Mouse (Mus musculus): ENCODE results near the gene Fam172a. TPM values are rescaled to one million over a fixed set of nuclear protein-coding genes. Genes with fewer than 3 reads are reported as not detected.
A peak's percentile ranks its signal among the peaks of the same experiment; 100 is the strongest.
"Not testable (repeated sequence)": the region's sequence is repeated elsewhere in the genome, so short reads cannot be mapped to it uniquely, and the experiment has no call there.

Fam172a gene
- total RNA-seq (2014; rRNA removed) (21.3 and 22.1 TPM in 2 replicates), polyA plus RNA-seq (2015; fragmentation: Nextera tagmentation; extraction: Ambion mirVana) (37.6 and 38.5 TPM in 2 replicates)

DNA sequence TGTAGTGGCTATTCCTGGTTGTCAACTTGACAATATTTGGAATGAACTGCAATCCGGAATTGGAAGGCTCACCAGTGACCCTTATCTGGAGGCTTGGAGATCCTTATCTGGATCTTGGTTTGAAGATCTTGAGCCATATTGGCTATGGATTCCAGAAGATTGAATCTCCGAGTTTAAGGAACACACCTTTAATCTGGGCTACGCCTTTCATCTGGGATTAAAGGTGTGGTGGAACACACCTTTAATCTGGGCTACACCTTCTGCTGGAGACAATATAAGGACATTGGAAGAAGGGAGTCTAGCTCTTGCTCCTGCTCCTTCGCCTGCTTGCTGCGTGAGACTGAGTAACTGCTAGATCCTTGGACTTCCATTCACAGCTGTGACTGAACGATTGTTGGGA, at the start of gene Fam172a:
Fam172a (plus strand) TSS at position 301 of the 400 bp plus-strand sequence.
- ATAC-seq; H3K4me2 ChIP-seq (ENCODE audit: low read depth, low read length); H3K9me3 ChIP-seq (ENCODE audit: low read length); H3K4me1 ChIP-seq (ENCODE audit: insufficient read depth, low read length); H3K4me3 ChIP-seq (ENCODE audit: low read length); DNase-seq (ENCODE audit: low spot score); H3K27ac ChIP-seq; H3K27me3 ChIP-seq (ENCODE audit: insufficient read depth, low read length); H3K36me3 ChIP-seq (ENCODE audit: insufficient read depth, low read length); H3K9ac ChIP-seq (replicated peaks; ENCODE audit: low read length): not testable (repeated sequence)
- no CpG with 5 or more reads among the region's 6 CpGs for whole genome bisulfite sequencing

GRCm38 (mm10) chr13:77688651-77689050, 13.2 kb upstream of the Fam172a start:
- no peak overlapping the region for H3K9ac ChIP-seq (replicated peaks; ENCODE audit: low read length)
- H3K36me3 ChIP-seq (ENCODE audit: insufficient read depth, low read length): no peaks in the 10 kb centered on the region
- no peak for DNase-seq (ENCODE audit: low spot score)
- ATAC-seq: no peak
- WGBS: 32% methylated on average over 2 of the region's 2 CpGs
- no peak overlapping the region for H3K27ac ChIP-seq
- H3K4me3 ChIP-seq (ENCODE audit: low read length): no peak overlapping the region
- H3K27me3 ChIP-seq (ENCODE audit: insufficient read depth, low read length): no peaks in the 10 kb centered on the region
- no peaks in the 10 kb centered on the region for H3K4me1 ChIP-seq (ENCODE audit: insufficient read depth, low read length)
- H3K4me2 ChIP-seq (ENCODE audit: low read depth, low read length): no peak overlapping the region
- no peaks in the 10 kb centered on the region for H3K9me3 ChIP-seq (ENCODE audit: low read length)
- no peak for TF ChIP-seq CTCF (IDR thresholded peaks at IDR 0.05; ENCODE audit: low read depth)

DNA sequence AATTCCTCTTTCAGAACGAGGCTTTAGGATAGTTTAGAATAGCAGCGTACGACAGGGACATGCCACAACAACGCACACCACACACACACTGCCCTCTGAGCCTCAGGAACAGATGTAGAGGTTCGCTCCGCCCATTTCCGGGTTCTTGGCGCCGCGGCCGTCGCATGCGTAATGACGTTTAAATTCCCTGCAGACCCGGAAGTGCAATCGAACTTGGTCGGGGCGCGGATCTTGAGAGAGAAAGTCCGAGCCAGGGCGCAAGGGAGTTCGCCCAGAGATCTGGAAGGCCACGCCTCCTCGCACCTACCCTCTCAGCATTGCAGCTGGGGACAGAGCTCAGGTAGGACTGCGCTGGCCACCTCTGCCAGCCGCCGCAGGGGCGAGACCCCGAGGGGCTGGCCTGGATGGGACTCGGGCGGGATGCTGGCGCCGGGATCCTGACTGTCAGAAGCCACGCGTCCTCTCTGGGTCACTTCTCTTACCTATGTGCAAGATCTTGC, 6.7 kb downstream of the Fam172a start:
- TF ChIP-seq CTCF (IDR thresholded peaks at IDR 0.05; ENCODE audit: low read depth): no peak
- under 1% methylated on average over 34 of the region's 35 CpGs for WGBS
- H3K4me2 ChIP-seq (ENCODE audit: low read depth, low read length): peak overlapping the region; percentile 91
- H3K9me3 ChIP-seq (ENCODE audit: low read length): no peaks in the 10 kb centered on the region
- no peaks in the 10 kb centered on the region for H3K27me3 ChIP-seq (ENCODE audit: insufficient read depth, low read length)
- no peaks in the 10 kb centered on the region for H3K36me3 ChIP-seq (ENCODE audit: insufficient read depth, low read length)
- H3K4me1 ChIP-seq (ENCODE audit: insufficient read depth, low read length): peaks cover 9% of the 10 kb centered on the region; the same call in 1 of the 2 replicates
- ATAC-seq (peak; percentile 99), DNase-seq (ENCODE audit: low spot score) (peak; percentile 97)
- H3K27ac ChIP-seq: no peak overlapping the region
- peak overlapping the region; percentile 61 for H3K9ac ChIP-seq (replicated peaks; ENCODE audit: low read length)
- peak overlapping the region; percentile 70 for H3K4me3 ChIP-seq (ENCODE audit: low read length)

- Histone ChIP-seq H3K27me3 (ENCODE audit: insufficient read depth, low read length) (no peaks in the 10 kb centered on the region), H3K9ac (replicated peaks; ENCODE audit: low read length) (no peak overlapping the region), H3K9me3 (ENCODE audit: low read length) (no peaks in the 10 kb centered on the region), H3K4me1 (ENCODE audit: insufficient read depth, low read length) (no peaks in the 10 kb centered on the region), H3K4me3 (ENCODE audit: low read length) (no peak overlapping the region), H3K27ac (no peak overlapping the region), H3K4me2 (ENCODE audit: low read depth, low read length) (no peak overlapping the region), H3K36me3 (ENCODE audit: insufficient read depth, low read length) (no peaks in the 10 kb centered on the region)
- 86% methylated on average over 2 of the region's 2 CpGs for WGBS
- DNase-seq (ENCODE audit: low spot score): no peak
- ATAC-seq: no peak
- no peak for TF ChIP-seq CTCF (IDR thresholded peaks at IDR 0.05; ENCODE audit: low read depth)
Observed at GRCm38 (mm10) chr13:77717499-77717898, 15.7 kb downstream of the Fam172a start.

- Histone ChIP-seq H3K27ac (no peak overlapping the region), H3K27me3 (ENCODE audit: insufficient read depth, low read length) (no peaks in the 10 kb centered on the region), H3K36me3 (ENCODE audit: insufficient read depth, low read length) (no peaks in the 10 kb centered on the region), H3K9ac (replicated peaks; ENCODE audit: low read length) (no peak overlapping the region), H3K9me3 (ENCODE audit: low read length) (no peaks in the 10 kb centered on the region), H3K4me1 (ENCODE audit: insufficient read depth, low read length) (no peaks in the 10 kb centered on the region), H3K4me2 (ENCODE audit: low read depth, low read length) (no peak overlapping the region), H3K4me3 (ENCODE audit: low read length) (no peak overlapping the region)
- DNase-seq (ENCODE audit: low spot score): no peak
- ATAC-seq: no peak
- no peak for TF ChIP-seq CTCF (IDR thresholded peaks at IDR 0.05; ENCODE audit: low read depth)
Observed at GRCm38 (mm10) chr13:77742822-77743221, 41.0 kb downstream of the Fam172a start.

DNA sequence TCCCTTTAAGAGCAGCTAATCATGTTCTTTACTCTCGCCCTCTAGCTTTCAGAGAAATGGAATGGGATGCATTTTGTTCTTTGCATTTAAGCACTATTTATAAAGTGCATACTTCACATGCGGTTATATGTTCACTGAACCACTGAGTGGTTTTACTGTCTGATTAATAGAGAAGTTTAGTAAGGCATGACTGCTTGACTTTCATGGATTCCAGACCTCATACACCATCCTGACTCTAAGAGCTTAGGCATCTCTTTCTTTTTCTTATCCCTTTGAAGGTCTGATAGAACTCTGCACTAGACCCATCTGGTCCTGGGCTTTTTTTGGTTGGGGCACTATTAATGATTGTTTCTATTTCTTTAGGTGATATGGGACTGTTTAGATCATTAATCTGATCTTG, 75.8 kb downstream of the Fam172a start:
- ATAC-seq (no peak), DNase-seq (ENCODE audit: low spot score) (no peak)
- no peak for TF ChIP-seq CTCF (IDR thresholded peaks at IDR 0.05; ENCODE audit: low read depth)

DNA sequence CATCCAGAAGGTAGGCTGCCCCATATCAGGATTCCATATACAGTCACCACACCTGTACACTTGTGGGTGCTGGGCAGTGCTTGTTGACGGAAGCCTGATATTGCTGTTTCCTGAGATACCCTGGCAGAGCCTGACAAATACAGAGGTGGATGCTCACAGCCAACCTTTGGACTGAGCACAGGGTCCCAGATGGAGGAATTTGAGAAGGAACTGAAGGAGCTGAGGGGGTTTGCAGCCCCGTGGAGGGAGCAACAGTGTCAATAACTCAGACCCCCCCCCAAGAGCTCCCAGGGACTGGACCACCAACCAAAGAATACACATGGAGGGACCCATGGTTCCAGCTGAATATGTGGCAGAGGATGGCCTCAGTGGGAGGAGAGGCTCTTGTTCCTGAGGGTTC, 105.5 kb downstream of the Fam172a start:
- not testable (repeated sequence) for H3K36me3 ChIP-seq (ENCODE audit: insufficient read depth, low read length); DNase-seq (ENCODE audit: low spot score); H3K9ac ChIP-seq (replicated peaks; ENCODE audit: low read length); H3K4me3 ChIP-seq (ENCODE audit: low read length); H3K27me3 ChIP-seq (ENCODE audit: insufficient read depth, low read length); H3K4me1 ChIP-seq (ENCODE audit: insufficient read depth, low read length); ATAC-seq; H3K27ac ChIP-seq; H3K9me3 ChIP-seq (ENCODE audit: low read length); H3K4me2 ChIP-seq (ENCODE audit: low read depth, low read length)
- 100% methylated on average over 2 of the region's 2 CpGs for WGBS

More for the DNA sequence above, 75.8 kb downstream of the Fam172a start:
- H3K27ac ChIP-seq: no peak overlapping the region
- H3K27me3 ChIP-seq (ENCODE audit: insufficient read depth, low read length): no peaks in the 10 kb centered on the region
- no peak overlapping the region for H3K4me3 ChIP-seq (ENCODE audit: low read length)
- H3K4me2 ChIP-seq (ENCODE audit: low read depth, low read length): no peak overlapping the region
- no peaks in the 10 kb centered on the region for H3K36me3 ChIP-seq (ENCODE audit: insufficient read depth, low read length)
- no peak overlapping the region for H3K9ac ChIP-seq (replicated peaks; ENCODE audit: low read length)
- H3K9me3 ChIP-seq (ENCODE audit: low read length): no peaks in the 10 kb centered on the region
- WGBS: 85% methylated on average over 2 of the region's 2 CpGs
- no peaks in the 10 kb centered on the region for H3K4me1 ChIP-seq (ENCODE audit: insufficient read depth, low read length)
